Mouse (Mus musculus) mesoderm, embryonic 11.5 days (tissue): Measurements from ENCODE around the gene Nr1h4.
"Not testable (repeated sequence)": the region's sequence is repeated elsewhere in the genome, so short reads cannot be mapped to it uniquely, and the experiment has no call there.

Experiments
- DNase-seq: peaks from one replicate; pipeline ENCODE4 v3.0.0-alpha.2; 2012; ENCODE audit warnings: low read depth, low spot score

The Nr1h4 gene

GRCm38 (mm10) chr10:89532929-89533727, at the start of gene Nr1h4:
Nr1h4 (minus strand) TSS chr10:89533585.
- DNase-seq, result no peak

GRCm38 (mm10) chr10:89578801-89579200, 45.4 kb upstream of the Nr1h4 start:
- DNase-seq, result no peak

- no peak for DNase-seq
Measured at GRCm38 (mm10) chr10:89577666-89578065, 44.3 kb upstream of the Nr1h4 start.

- no peak for DNase-seq
Measured at GRCm38 (mm10) chr10:89573421-89573820, 40.0 kb upstream of the Nr1h4 start.

GRCm38 (mm10) chr10:89572946-89573345, 39.6 kb upstream of the Nr1h4 start:
- no peak for DNase-seq

GRCm38 (mm10) chr10:89567391-89567790, 34.0 kb upstream of the Nr1h4 start:
- no peak for DNase-seq

GRCm38 (mm10) chr10:89565301-89566022, 32.1 kb upstream of the Nr1h4 start:
- DNase-seq, result no peak

GRCm38 (mm10) chr10:89562113-89562512, 28.7 kb upstream of the Nr1h4 start:
- no peak for DNase-seq

GRCm38 (mm10) chr10:89559351-89559750, 26.0 kb upstream of the Nr1h4 start:
- DNase-seq, result no peak

- not testable (repeated sequence) for DNase-seq
Measured at GRCm38 (mm10) chr10:89554885-89555284, 21.5 kb upstream of the Nr1h4 start.

GRCm38 (mm10) chr10:89553855-89554254, 20.5 kb upstream of the Nr1h4 start:
- DNase-seq, result not testable (repeated sequence)

- no peak for DNase-seq
Measured at GRCm38 (mm10) chr10:89553015-89553414, 19.6 kb upstream of the Nr1h4 start.

GRCm38 (mm10) chr10:89551657-89552056, 18.3 kb upstream of the Nr1h4 start:
- DNase-seq, result no peak

- no peak for DNase-seq
Measured at GRCm38 (mm10) chr10:89548028-89548427, 14.6 kb upstream of the Nr1h4 start.

GRCm38 (mm10) chr10:89546989-89547388, 13.6 kb upstream of the Nr1h4 start:
- DNase-seq, result no peak

GRCm38 (mm10) chr10:89543867-89544266, 10.5 kb upstream of the Nr1h4 start:
- DNase-seq, result no peak

GRCm38 (mm10) chr10:89542321-89542720, 8.9 kb upstream of the Nr1h4 start:
- DNase-seq, result no peak

- no peak for DNase-seq
Measured at GRCm38 (mm10) chr10:89532451-89532850, 934 bp downstream of the Nr1h4 start.

GRCm38 (mm10) chr10:89531976-89532375, 1.4 kb downstream of the Nr1h4 start:
- DNase-seq, result no peak

- no peak for DNase-seq
Measured at GRCm38 (mm10) chr10:89531194-89531634, 2.2 kb downstream of the Nr1h4 start.

GRCm38 (mm10) chr10:89527054-89527453, 6.3 kb downstream of the Nr1h4 start:
- DNase-seq, result no peak

- DNase-seq, result no peak
Measured at GRCm38 (mm10) chr10:89525823-89526222, 7.6 kb downstream of the Nr1h4 start.

GRCm38 (mm10) chr10:89522481-89522880, 10.9 kb downstream of the Nr1h4 start:
- no peak for DNase-seq
